Mouse (Mus musculus): ENCODE results near the gene Gm26741. TPM values are rescaled to one million over a fixed set of nuclear protein-coding genes. Genes with fewer than 3 reads are reported as not detected.
A peak's percentile ranks its signal among the peaks of the same experiment; 100 is the strongest.
"Not testable (repeated sequence)": the region's sequence is repeated elsewhere in the genome, so short reads cannot be mapped to it uniquely, and the experiment has no call there.

Gene Gm26741
- total RNA-seq (2021) = not detected
- long read RNA-seq, experiment 1 = 0 reads
- long read RNA-seq, experiment 2 = 0 reads

DNA sequence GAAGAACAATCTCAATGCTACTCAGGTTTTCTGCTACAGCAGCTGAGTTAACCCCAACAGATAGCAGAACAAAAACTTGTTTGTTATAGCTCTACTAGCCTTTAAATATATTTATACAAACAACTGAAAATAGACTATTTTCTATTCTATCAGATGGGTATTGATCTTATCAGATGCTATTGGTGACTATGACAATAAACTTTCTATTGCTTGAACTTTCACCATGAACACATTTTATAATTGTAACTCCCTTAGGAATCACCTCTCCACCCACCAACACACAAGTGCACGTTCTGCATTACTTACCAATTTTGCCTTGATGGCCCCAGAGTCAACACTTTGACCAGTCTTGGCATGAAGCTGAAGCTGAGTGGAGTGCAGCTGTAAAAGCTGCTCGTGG is at the start of gene Gm26741:
Gm26741 (plus strand) TSS at position 301 of the 400 bp plus-strand sequence.
- no peak for DNase-seq (ENCODE audit: low spot score in 2 of 2)

DNA sequence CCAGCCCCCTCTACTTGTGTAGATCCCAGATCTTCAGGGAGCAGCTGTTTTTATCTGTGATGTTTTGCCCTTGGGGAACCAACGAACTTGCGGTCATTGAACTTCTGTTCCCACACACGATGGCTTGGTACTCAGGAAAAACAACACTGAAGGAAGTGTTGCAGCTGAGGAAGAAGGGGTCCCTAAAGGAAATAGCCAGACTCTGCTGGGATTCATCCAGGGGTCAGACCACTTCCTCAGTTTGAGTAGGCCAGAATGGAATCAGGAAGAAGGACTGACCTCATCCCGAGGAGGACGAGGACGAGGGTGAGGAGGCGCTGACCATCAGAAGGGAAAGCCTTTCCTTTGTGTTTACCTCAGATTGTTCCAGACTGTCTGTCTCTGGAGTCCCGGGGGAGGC is 49.4 kb upstream of the Gm26741 start:
- DNase-seq (ENCODE audit: low spot score in 2 of 2) = peak in 1 of 2 experiments; percentile 5

- no peak for DNase-seq (ENCODE audit: low spot score in 2 of 2)
Measured at GRCm38 (mm10) chr10:52319506-52320286, 38.9 kb upstream of the Gm26741 start.

DNA sequence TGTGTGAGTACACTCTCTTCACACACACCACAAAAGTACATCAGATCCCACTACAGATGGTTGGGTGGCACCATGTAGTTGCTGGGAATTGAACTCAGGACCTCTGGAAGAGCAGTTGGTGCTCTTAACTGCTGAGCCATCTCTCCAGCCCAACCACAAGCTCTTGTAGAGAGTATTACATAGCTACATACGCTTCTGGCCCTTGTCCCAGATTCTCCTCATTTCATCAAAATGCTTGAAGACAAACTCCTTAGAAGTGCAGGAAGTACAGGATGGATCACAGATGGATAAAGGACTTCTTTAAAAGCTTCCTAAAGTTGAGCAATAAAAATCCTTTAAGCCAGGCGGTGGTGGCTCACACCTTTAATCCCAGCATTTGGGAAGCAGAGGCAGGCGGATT is 36.6 kb upstream of the Gm26741 start:
- DNase-seq (ENCODE audit: low spot score in 2 of 2) = no peak

- no peak for DNase-seq (ENCODE audit: low spot score in 2 of 2)
Measured at GRCm38 (mm10) chr10:52331007-52331406, 27.6 kb upstream of the Gm26741 start.

- DNase-seq (ENCODE audit: low spot score in 2 of 2) = not testable (repeated sequence)
Measured at GRCm38 (mm10) chr10:52343324-52343723, 15.2 kb upstream of the Gm26741 start.

DNA sequence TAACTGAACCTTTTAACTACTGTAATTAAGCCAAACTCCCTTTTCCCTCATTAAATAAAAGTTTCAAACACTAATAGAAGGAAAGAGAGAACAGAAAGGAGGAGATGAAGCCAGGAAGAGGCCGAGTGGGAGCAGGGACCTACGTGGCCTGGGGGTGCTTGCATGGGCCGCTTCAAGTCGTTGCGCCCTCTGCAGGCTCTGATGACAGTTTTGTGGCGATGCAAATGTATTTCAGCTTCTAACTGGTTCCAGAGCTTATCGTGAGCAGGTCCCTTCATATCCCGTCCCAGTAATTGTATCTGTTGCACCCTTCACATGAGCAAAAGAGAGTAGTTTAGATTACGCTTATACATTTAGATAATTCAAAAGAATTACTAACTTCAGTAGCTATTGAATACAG is 5.4 kb upstream of the Gm26741 start:
- DNase-seq (ENCODE audit: low spot score in 2 of 2) = no peak

DNA sequence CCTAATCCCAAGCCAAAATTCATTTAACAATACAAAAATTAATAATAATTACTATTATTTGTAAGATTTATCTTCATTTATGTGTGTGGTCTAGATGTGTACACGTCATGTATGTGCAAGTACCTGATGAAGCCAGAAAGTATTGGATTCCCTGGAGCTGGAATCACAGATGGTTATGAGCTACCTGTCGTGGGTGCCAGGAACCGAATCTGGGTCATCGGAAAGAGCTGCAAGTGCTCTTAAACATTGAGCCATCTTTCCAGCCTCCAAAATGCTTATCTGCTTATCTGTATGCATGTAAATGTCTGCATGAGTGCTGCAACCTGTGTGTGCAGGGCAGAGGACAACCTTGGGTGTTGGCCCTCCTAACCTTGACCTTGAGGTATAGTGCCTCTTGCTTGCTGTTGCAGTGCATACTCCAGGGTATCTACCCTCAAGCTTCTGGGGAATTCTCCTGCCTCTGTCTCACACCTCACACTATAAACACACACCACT is 1.7 kb downstream of the Gm26741 start:
- no peak for DNase-seq (ENCODE audit: low spot score in 2 of 2)

DNA sequence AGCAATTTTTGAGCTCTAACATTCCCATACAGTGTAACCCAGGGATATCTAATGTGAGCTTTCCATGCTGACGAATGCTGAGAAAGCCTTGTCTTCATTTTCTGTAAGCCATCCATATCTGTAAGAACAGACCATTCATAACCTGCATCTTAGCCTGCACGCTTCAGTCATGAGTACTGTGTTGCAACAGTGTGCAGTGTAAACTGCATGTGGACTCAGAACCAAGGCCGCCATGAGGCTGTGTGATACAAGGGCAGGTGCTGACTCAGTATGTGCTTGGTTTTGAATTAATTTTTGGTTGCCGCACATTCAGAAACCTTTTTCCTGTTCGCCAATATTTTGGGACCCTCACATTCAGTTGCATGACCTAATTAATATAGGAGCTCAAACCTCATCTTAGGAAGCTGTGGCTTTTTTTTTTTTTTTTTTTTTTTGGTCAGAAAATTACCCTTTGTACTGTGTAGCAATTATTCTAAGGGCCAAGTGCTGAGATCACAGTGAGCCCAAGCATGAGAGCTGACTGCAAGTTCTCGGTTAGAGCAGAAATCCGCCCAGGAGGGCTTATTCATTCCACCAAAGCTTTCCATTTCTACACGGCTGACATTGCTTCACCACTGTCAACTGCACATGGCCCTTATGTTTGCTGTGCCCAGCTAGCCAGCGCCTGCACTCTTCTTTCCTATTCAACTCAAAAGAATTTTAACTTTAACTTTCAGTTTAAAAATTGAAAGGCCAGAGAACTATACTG is 2.5 kb downstream of the Gm26741 start:
- no peak for DNase-seq (ENCODE audit: low spot score in 2 of 2)

DNA sequence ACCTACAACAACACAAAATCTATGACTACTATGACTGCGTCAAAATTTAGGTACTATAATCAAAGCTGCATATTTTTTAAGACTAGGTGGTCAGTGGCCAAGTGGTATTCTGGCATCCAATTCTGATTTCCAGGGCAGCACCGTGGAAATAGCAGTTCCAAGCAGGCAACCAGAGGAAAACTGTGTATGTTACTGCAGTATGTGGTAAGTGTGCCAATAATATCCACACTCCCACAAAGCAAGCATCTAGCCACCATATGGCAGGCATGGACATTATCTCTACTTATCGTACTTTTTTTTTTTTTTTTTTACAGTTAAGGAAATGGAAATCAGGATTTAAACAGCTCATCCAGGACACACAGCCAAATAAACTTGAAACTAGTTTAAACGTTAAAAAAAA is 9.8 kb downstream of the Gm26741 start:
- no peak for DNase-seq (ENCODE audit: low spot score in 2 of 2)

DNA sequence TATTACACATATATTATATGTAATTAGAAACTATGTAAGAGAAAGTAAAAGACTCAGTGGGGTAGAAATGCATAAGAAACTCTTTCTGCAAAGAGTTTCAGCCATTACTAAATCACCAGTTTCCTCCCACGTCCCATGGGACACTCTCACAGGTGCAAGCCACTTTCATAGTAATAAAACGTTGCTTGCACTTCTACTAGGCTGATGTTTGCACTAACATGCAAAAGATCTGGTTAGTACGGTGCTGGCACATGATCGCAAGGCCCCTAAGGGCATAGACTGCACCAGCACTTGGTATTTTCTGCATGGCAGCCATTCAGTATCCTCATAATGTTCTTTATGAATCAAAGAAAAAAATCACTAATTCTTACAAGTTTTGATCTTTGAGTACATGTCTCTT is 15.3 kb downstream of the Gm26741 start:
- no peak for DNase-seq (ENCODE audit: low spot score in 2 of 2)

DNA sequence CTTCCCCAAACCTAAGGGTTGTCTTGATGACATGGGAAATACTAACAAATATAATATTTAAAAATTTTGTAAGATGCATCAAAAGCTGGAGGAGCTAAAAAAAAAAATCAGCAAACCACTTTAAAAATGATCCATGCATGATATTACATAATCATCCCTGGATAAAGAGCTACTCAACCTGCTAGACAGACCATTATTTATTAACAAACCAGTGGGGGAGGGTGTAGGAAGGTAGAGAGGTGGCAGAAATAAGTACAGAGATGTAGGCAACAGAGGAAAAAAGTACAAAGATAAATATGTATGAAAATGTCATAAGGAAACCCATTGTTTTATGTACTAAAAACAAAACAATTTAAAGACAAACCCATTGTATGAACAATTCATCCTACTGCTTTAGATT is 16.1 kb downstream of the Gm26741 start:
- DNase-seq (ENCODE audit: low spot score in 2 of 2) = no peak

GRCm38 (mm10) chr10:52376422-52376821 is 17.9 kb downstream of the Gm26741 start:
- DNase-seq (ENCODE audit: low spot score in 2 of 2) = no peak

GRCm38 (mm10) chr10:52377813-52378212 is 19.2 kb downstream of the Gm26741 start:
- DNase-seq (ENCODE audit: low spot score in 2 of 2) = no peak

- DNase-seq (ENCODE audit: low spot score in 2 of 2) = no peak
Measured at GRCm38 (mm10) chr10:52381321-52381801, 22.8 kb downstream of the Gm26741 start.

DNA sequence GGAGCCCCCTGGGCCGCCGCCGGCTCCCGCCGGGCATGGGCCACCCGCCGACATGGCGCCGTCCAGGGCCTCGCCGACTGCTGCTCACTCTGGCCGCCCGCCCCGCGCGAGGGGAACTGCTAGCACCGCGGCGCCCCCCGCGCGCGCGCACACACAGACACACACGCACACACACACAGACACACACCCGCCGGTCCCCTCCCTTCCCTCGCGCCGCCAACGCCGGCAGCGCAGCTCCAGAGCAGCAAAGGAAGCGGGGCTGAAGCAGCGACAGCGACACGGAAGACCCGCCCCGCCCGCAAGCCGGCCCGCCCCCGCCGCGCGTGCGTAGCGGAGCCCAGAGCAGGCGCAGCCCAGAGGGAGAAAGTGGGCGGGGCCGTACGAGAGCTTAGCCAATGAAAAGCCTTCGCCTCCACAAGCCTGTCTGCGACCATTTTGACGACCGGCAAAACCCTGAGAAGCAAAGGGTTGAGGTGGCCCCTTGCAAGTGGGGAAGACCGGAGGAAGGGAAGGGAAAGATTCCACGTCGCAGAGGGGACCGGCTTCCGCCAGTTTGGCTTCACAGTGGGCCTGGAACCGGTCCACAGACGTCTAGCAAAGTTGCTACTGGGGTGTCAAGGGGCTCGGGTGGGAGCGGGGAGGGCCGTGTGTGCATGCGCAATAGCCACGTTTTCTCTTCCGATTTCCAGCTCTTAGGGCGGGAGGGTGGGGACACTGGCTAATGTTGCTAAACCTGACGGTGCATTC is 23.5 kb downstream of the Gm26741 start, which contains the start of gene Gopc:
Gopc (minus strand) TSS at position 280 of the 747 bp plus-strand sequence.
- DNase-seq (ENCODE audit: low spot score in 2 of 2) = peak; percentile 83 to 89

DNA sequence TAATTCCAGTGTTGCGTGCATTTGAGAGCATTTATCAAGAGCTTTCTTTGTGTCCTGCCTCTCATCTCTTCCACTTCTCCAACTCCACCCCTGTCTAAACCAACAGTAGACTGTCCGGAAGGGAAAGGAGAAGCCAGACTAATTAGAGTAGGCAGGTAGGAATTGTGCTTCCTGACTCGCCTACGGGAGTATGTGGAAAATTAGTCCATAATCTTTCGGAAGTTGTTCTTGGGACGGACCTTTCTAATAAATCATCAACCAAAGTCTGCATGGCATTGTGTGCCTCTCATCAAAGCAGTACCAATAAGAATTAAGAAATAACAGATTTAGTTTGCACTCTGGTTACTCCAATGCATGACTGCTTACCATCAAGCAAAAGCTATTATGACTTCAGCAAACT is 24.5 kb downstream of the Gm26741 start:
- no peak for DNase-seq (ENCODE audit: low spot score in 2 of 2)

- no peak for DNase-seq (ENCODE audit: low spot score in 2 of 2)
Measured at GRCm38 (mm10) chr10:52383522-52383921, 25.0 kb downstream of the Gm26741 start.

DNA sequence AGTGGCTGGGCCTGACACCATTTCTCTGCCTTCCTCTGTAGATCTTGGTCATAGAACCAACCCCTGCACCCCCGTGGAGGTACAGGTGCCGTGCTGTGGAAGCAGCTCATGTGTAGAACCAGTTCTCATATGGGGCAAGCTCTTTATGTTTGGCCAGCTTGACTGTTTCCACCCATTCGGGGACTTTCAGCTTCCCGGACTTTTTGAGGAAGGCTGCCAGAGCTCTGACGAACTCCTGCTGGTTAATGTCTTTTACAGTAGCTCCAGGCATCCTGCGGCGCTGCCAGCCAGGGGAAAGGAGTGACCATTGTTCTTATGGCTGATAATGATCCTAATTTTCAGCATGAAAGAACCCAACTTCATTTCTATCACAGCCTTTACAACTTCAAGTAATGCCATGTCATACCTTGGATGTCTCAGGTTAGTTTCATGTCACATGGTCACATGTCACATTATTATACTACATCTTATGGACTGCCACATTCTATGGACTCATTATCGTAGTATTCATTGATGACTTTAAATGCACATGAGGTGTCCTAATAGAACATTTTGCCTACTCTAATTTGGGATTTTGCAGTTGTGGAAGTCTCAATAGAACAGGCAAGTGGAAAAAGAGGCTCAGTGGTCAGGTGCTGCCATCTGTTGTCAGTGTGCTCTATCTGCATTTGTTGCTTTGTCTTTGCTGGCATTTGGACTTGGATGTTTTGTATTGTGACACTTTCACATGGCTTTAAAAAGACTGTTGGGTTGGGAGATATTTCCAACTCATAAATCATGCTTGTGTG is 26.4 kb downstream of the Gm26741 start:
- peak in 1 of 2 experiments; percentile 9 for DNase-seq (ENCODE audit: low spot score in 2 of 2)

GRCm38 (mm10) chr10:52387192-52387591 is 28.6 kb downstream of the Gm26741 start:
- DNase-seq (ENCODE audit: low spot score in 2 of 2) = no peak

All from adrenal gland, postnatal 4 days (tissue).